Mouse (Mus musculus) lung, adult 2 months (tissue): ENCODE measurements around the gene Chic2.

Experiments used
- CTCF ChIP-seq: fragments of 200-500 bp; IDR thresholded peaks from 2 replicates; pipeline ENCODE4 v1.5.1; 2011; ENCODE audit warnings: mild to moderate bottlenecking, low read length, control low read depth; ENCODE audit not compliant: insufficient read depth
- POLR2A ChIP-seq: fragments of 200-500 bp; IDR thresholded peaks from 2 replicates; pipeline ENCODE4 v1.6.1; 2011; ENCODE audit warnings: low read depth, mild to moderate bottlenecking, control low read depth, low read length, borderline replicate concordance; ENCODE audit errors: extremely low read depth

DNA sequence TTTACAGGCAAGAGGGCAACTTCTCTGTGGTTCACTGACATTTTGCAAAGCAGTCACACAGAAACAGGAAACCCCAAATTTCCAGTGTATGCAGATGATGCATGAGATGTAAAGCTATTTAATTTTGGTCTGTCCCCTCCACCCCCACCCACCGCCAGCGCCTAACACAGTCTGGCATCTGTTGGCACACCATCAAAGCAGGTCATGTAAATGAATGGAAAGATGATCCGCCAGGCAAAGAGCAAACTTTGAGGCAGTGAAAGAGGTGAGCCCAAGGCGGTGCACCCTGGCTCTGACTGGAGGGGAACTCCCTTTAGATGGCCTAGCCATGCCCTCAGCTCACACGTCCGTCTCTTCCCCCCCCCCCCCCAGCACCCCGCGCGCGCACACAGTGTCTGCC, 22.1 kb upstream of the Chic2 start:
- TF ChIP-seq POLR2A (no peak), CTCF (no peak)
